Mouse (Mus musculus) ES-E14 (cell line): ENCODE measurements around the gene Ccdc51.

ENCODE experiments used
- CHD2 ChIP-seq: IDR thresholded peaks from 2 replicates; pipeline ENCODE4 v1.6.1; 2014; ENCODE audit warnings: mild to moderate bottlenecking, low read depth, low read length, inconsistent platforms
- HCFC1 ChIP-seq: IDR thresholded peaks from 2 replicates; pipeline ENCODE4 v1.6.1; 2012; ENCODE audit warnings: low read length, inconsistent platforms, borderline replicate concordance; ENCODE audit not compliant: insufficient read depth
- MAFK ChIP-seq: IDR thresholded peaks from 2 replicates; pipeline ENCODE4 v1.6.1; 2014; ENCODE audit warnings: mild to moderate bottlenecking, low read depth, low read length, inconsistent platforms; ENCODE audit not compliant: insufficient read depth
- ZNF384 ChIP-seq: IDR thresholded peaks from 2 replicates; pipeline ENCODE4 v1.6.1; 2012; ENCODE audit warnings: low read depth, low read length, inconsistent platforms

DNA sequence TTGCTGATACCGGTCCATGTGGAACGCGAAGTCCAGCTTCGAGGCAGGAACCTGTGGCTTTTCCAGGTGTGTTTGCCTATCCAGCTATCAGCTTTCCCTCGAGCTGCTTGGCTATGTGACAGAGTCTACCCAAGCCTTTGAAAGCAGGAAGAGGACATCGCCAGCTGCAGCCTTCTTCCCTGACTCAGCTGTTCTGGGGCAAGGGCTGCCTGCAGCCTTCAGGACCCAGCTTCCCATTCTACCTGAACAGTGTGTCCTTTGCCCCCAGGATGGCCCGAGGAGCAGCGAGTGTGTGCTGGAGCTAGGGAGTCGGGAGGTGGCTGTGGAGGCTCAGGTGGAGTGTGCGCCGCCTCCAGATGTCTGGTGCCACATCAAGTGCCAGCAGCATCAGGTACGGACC lies 23.4 kb downstream of the Ccdc51 start:
- no peak for TF ChIP-seq MAFK
- no peak for TF ChIP-seq CHD2
- TF ChIP-seq HCFC1, result no peak
- no peak for TF ChIP-seq ZNF384
